Mouse (Mus musculus) kidney, embryonic 14.5 days (tissue): ENCODE measurements around the gene Grk5. TPM values are rescaled to one million over a fixed set of nuclear protein-coding genes. Genes with fewer than 3 reads are reported as not detected.

Experiments
- ATAC-seq: fragments of 200-750 bp; cut with Nextera tagmentation; 2 replicates; pipeline ENCODE4 v1.8.0; 2017; ENCODE audit warnings: moderate number of reproducible peaks, mild to moderate bottlenecking, moderate TSS enrichment, moderate library complexity; ENCODE audit not compliant: low FRiP score, low TSS enrichment
- H3K27ac ChIP-seq: fragments of 300-500 bp; sonication (generic); 2 replicates; pipeline ENCODE4 v1.5.1; 2014; ENCODE audit warnings: low read depth, mild to moderate bottlenecking, low read length, moderate library complexity, mixed read lengths
- H3K27me3 ChIP-seq: fragments of 300-500 bp; sonication (generic); 2 replicates; pipeline ENCODE4 v1.6.1; 2014; ENCODE audit warnings: mild to moderate bottlenecking, low read length; ENCODE audit not compliant: control insufficient read depth, insufficient read depth
- H3K36me3 ChIP-seq: fragments of 300-500 bp; sonication (generic); 2 replicates; pipeline ENCODE4 v1.6.1; 2014; ENCODE audit warnings: low read length, mixed read lengths; ENCODE audit not compliant: control insufficient read depth, insufficient read depth
- H3K4me1 ChIP-seq: fragments of 300-500 bp; sonication (generic); 2 replicates; pipeline ENCODE4 v1.6.1; 2014; ENCODE audit warnings: low read length, mixed read lengths; ENCODE audit not compliant: control insufficient read depth, insufficient read depth
- H3K4me2 ChIP-seq: fragments of 300-500 bp; sonication (generic); replicated peaks from 2 replicates; pipeline ENCODE4 v1.6.1; 2014; ENCODE audit warnings: low read depth, mild to moderate bottlenecking, low read length
- H3K4me3 ChIP-seq: fragments of 300-500 bp; sonication (generic); 2 replicates; pipeline ENCODE4 v1.5.1; 2014; ENCODE audit warnings: mild to moderate bottlenecking, low read length
- H3K9ac ChIP-seq: fragments of 300-500 bp; sonication (generic); 2 replicates; pipeline ENCODE4 v1.6.1; 2014; ENCODE audit warnings: low read depth, mild to moderate bottlenecking, low read length, moderate library complexity
- H3K9me3 ChIP-seq: fragments of 300-500 bp; sonication (generic); 2 replicates; pipeline ENCODE4 v1.6.1; 2016; ENCODE audit warnings: low read length; ENCODE audit not compliant: control insufficient read depth
- WGBS: fragments of 180-500 bp; shearing (Covaris S2); extraction: QIAGEN DNeasy Blood & Tissue Kit; methylation state at CpG from one replicate; pipeline ENCODE4 v1.1.7; 2014; 5-methylcytosine and 5-hydroxymethylcytosine counted together
- polyA plus RNA-seq: library from polyadenylated mRNA; unstranded; fragments of >200 nt; fragmentation: Nextera tagmentation; extraction: Ambion mirVana; gene quantifications from 2 replicates; pipeline ENCODE4 v1.2.1, GENCODE M21; 2014

Grk5 gene
- polyA plus RNA-seq, 1 experiment from 2014 or later, result 3.2 TPM

- H3K27ac ChIP-seq, result no peak overlapping the region
- no peaks in the 10 kb centered on the region for H3K27me3 ChIP-seq
- H3K4me3 ChIP-seq, result no peak overlapping the region
- peaks cover 8% of the 10 kb centered on the region; the same call in 1 of the 2 replicates for H3K4me1 ChIP-seq
- no peak for ATAC-seq
- H3K36me3 ChIP-seq, result no peaks in the 10 kb centered on the region
- H3K4me2 ChIP-seq, result no peak overlapping the region
- 0 out of 2 replicates have a peak, but pooled peaks cover 2% of the 10 kb centered on the region for H3K9me3 ChIP-seq
- no peak overlapping the region for H3K9ac ChIP-seq
Measured at GRCm38 (mm10) chr19:61052786-61053185, 163.2 kb downstream of the Grk5 start.

- 59% methylated on average over 5 of the region's 5 CpGs for WGBS
- peaks cover 15% of the 10 kb centered on the region for H3K4me1 ChIP-seq
- H3K9ac ChIP-seq, result no peak overlapping the region
- H3K36me3 ChIP-seq, result no peaks in the 10 kb centered on the region
- no peaks in the 10 kb centered on the region for H3K27me3 ChIP-seq
- H3K4me2 ChIP-seq, result no peak overlapping the region
- 0 out of 2 replicates have a peak, but pooled peaks cover 2% of the 10 kb centered on the region for H3K9me3 ChIP-seq
- H3K4me3 ChIP-seq, result no peak overlapping the region
- no peak for ATAC-seq
- H3K27ac ChIP-seq, result peak overlapping the region; percentile 49; the same call in 1 of the 2 replicates
Measured at GRCm38 (mm10) chr19:61056783-61057410, 167.3 kb downstream of the Grk5 start.

GRCm38 (mm10) chr19:61057581-61057980, 168.0 kb downstream of the Grk5 start:
- peak; percentile 87 for ATAC-seq
- Histone ChIP-seq H3K36me3 (no peaks in the 10 kb centered on the region), H3K27ac (peak overlapping the region; percentile 49; the same call in 1 of the 2 replicates), H3K9ac (no peak overlapping the region), H3K4me1 (peaks cover 20% of the 10 kb centered on the region), H3K27me3 (no peaks in the 10 kb centered on the region), H3K4me3 (no peak overlapping the region), H3K9me3 (0 out of 2 replicates have a peak, but pooled peaks cover 2% of the 10 kb centered on the region), H3K4me2 (no peak overlapping the region)
- WGBS, result 8% methylated on average over 3 of the region's 3 CpGs

GRCm38 (mm10) chr19:61064386-61064785, 174.8 kb downstream of the Grk5 start:
- ATAC-seq, result no peak
- WGBS, result 82% methylated on average over 3 of the region's 3 CpGs

GRCm38 (mm10) chr19:61065011-61065410, 175.5 kb downstream of the Grk5 start:
- Histone ChIP-seq H3K4me2 (no peak overlapping the region), H3K36me3 (0 out of 2 replicates have a peak, but pooled peaks cover 3% of the 10 kb centered on the region), H3K4me1 (peaks cover 11% of the 10 kb centered on the region), H3K9me3 (no peaks in the 10 kb centered on the region), H3K27ac (no peak overlapping the region), H3K27me3 (no peaks in the 10 kb centered on the region), H3K4me3 (no peak overlapping the region), H3K9ac (no peak overlapping the region)
- no peak for ATAC-seq
- 83% methylated on average over 1 of the region's 1 CpGs for WGBS

More at GRCm38 (mm10) chr19:61064386-61064785, 174.8 kb downstream of the Grk5 start:
- Histone ChIP-seq H3K27me3 (no peaks in the 10 kb centered on the region), H3K36me3 (0 out of 2 replicates have a peak, but pooled peaks cover 3% of the 10 kb centered on the region), H3K4me3 (no peak overlapping the region), H3K27ac (no peak overlapping the region), H3K9ac (no peak overlapping the region), H3K4me2 (no peak overlapping the region), H3K4me1 (peaks cover 11% of the 10 kb centered on the region), H3K9me3 (no peaks in the 10 kb centered on the region)

- H3K9me3 ChIP-seq, result no peaks in the 10 kb centered on the region
- H3K9ac ChIP-seq, result no peak overlapping the region
- 95% methylated on average over 3 of the region's 3 CpGs for WGBS
- no peak overlapping the region for H3K4me2 ChIP-seq
- H3K4me1 ChIP-seq, result no peaks in the 10 kb centered on the region
- no peaks in the 10 kb centered on the region for H3K27me3 ChIP-seq
- no peak for ATAC-seq
- 0 out of 2 replicates have a peak, but pooled peaks cover 3% of the 10 kb centered on the region for H3K36me3 ChIP-seq
- no peak overlapping the region for H3K4me3 ChIP-seq
- no peak overlapping the region for H3K27ac ChIP-seq
Measured at GRCm38 (mm10) chr19:61078622-61079021, 189.1 kb downstream of the Grk5 start.

- Histone ChIP-seq H3K4me3 (no peak overlapping the region), H3K4me1 (no peaks in the 10 kb centered on the region), H3K4me2 (no peak overlapping the region), H3K36me3 (0 out of 2 replicates have a peak, but pooled peaks cover 3% of the 10 kb centered on the region), H3K9me3 (no peaks in the 10 kb centered on the region), H3K27me3 (no peaks in the 10 kb centered on the region), H3K27ac (no peak overlapping the region), H3K9ac (no peak overlapping the region)
- WGBS, result 94% methylated on average over 5 of the region's 5 CpGs
- no peak for ATAC-seq
Measured at GRCm38 (mm10) chr19:61080251-61080749, 190.8 kb downstream of the Grk5 start.

GRCm38 (mm10) chr19:61083006-61083405, 193.5 kb downstream of the Grk5 start:
- WGBS, result 95% methylated on average over 8 of the region's 8 CpGs
- Histone ChIP-seq H3K9me3 (no peaks in the 10 kb centered on the region), H3K9ac (no peak overlapping the region), H3K27me3 (no peaks in the 10 kb centered on the region), H3K4me1 (no peaks in the 10 kb centered on the region), H3K36me3 (0 out of 2 replicates have a peak, but pooled peaks cover 3% of the 10 kb centered on the region), H3K4me3 (no peak overlapping the region), H3K27ac (no peak overlapping the region), H3K4me2 (no peak overlapping the region)
- no peak for ATAC-seq
